Mouse (Mus musculus): Measurements from ENCODE around the gene Nme2. TPM values are rescaled to one million over a fixed set of nuclear protein-coding genes. Genes with fewer than 3 reads are reported as not detected.
A peak's percentile ranks its signal among the peaks of the same experiment; 100 is the strongest.

Gene Nme2
- polyA plus RNA-seq, 1 experiment from 2014 or later = 124 TPM

DNA sequence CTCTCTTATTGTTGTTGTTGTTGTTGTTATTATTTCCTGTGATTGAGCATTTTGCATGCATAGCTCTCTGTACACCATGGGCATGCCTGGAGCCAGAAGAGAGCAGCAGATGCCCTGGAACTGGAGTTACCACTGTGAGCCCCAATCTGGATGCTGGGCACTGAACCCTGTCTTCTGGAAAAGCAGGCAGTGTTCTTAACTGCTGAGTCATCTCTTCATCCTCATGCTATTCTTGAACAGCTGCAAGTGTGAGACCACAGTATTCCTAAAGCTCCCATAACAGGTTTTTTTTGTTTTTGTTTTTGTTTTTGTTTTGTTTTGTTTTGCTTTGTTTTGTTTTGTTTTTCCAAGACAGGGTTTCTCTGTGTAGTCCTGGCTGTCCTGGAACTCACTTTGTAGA lies 30.2 kb upstream of the Nme2 start:
- no peaks in the 10 kb centered on the region for H3K36me3 ChIP-seq
- no peak overlapping the region for H3K9ac ChIP-seq
- no peaks in the 10 kb centered on the region for H3K27me3 ChIP-seq
- no peaks in the 10 kb centered on the region for H3K9me3 ChIP-seq (replicated peaks)
- ATAC-seq (ENCODE audit: low FRiP score) = no peak
- no peak overlapping the region for H3K4me3 ChIP-seq
- H3K4me2 ChIP-seq (replicated peaks) = no peak overlapping the region
- no peaks in the 10 kb centered on the region for H3K4me1 ChIP-seq
- no peak overlapping the region for H3K27ac ChIP-seq

- no peak for ATAC-seq (ENCODE audit: low FRiP score)
- H3K9ac ChIP-seq = no peak overlapping the region
- H3K4me1 ChIP-seq = no peaks in the 10 kb centered on the region
- WGBS = 91% methylated on average over 5 of the region's 5 CpGs
- no peaks in the 10 kb centered on the region for H3K9me3 ChIP-seq (replicated peaks)
- no peak overlapping the region for H3K4me2 ChIP-seq (replicated peaks)
- no peaks in the 10 kb centered on the region for H3K27me3 ChIP-seq
- H3K36me3 ChIP-seq = no peaks in the 10 kb centered on the region
- H3K4me3 ChIP-seq = no peak overlapping the region
- H3K27ac ChIP-seq = no peak overlapping the region
These were observed 29.2 kb upstream of the Nme2 start for GRCm38 (mm10) chr11:93985265-93985664.

- Histone ChIP-seq H3K4me1 (no peaks in the 10 kb centered on the region), H3K4me3 (no peak overlapping the region), H3K4me2 (replicated peaks) (no peak overlapping the region), H3K27ac (no peak overlapping the region), H3K36me3 (no peaks in the 10 kb centered on the region), H3K9ac (no peak overlapping the region), H3K9me3 (replicated peaks) (no peaks in the 10 kb centered on the region), H3K27me3 (no peaks in the 10 kb centered on the region)
- 90% methylated on average over 3 of the region's 3 CpGs for WGBS
- ATAC-seq (ENCODE audit: low FRiP score) = no peak
These were observed 28.6 kb upstream of the Nme2 start for GRCm38 (mm10) chr11:93984619-93985018.

DNA sequence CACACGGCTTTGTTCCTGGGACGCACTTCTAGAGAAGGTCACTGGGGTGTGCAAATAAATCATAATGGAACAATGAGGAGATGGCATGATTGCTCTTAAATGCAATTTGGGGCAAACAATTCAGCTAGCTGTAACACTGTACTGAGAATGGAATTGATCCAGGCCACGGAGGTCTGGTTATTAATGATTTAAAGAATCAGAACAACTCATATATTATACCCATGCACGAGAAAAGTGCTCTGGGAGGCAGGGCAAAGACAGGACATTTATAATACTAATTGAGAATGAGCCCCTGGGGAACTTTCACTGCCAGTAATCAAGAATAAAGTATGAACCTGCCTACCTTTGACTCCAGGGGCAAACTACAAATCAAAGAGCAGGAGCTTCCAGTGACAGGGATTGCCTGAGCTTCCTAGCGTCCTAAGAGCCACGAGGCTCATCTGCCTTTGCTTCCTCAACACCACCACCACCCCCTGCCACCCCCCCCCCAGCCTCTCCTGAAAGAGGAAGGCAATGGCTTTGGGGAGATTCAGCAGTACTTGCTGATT lies 23.5 kb upstream of the Nme2 start:
- ATAC-seq (ENCODE audit: low FRiP score) = no peak
- 39% methylated on average over 6 of the region's 6 CpGs for WGBS
- Histone ChIP-seq H3K9me3 (replicated peaks) (no peaks in the 10 kb centered on the region), H3K9ac (no peak overlapping the region), H3K4me1 (no peaks in the 10 kb centered on the region), H3K27ac (no peak overlapping the region), H3K36me3 (no peaks in the 10 kb centered on the region), H3K27me3 (no peaks in the 10 kb centered on the region), H3K4me3 (no peak overlapping the region), H3K4me2 (replicated peaks) (no peak overlapping the region)

DNA sequence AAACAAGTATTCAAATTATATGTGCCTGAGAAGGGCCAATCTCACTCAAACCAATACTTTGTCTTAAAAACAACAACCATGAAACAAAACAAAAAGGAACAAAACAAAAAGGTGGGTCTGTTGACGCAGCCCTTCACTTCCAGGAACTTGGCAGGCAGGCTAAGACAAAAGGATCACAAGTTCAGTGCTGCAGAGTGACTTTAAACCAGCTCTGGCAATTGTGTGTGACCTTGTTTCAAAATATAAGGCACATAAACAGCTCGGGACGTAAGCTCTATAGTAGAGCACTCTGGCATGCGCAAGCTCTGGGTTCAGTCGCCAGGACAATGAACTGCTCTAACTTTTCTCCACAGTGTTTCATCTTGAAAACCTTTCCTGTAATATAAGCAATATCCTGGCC lies 16.9 kb upstream of the Nme2 start:
- Histone ChIP-seq H3K27me3 (no peaks in the 10 kb centered on the region), H3K4me2 (replicated peaks) (no peak overlapping the region), H3K36me3 (no peaks in the 10 kb centered on the region), H3K4me1 (peaks cover 9% of the 10 kb centered on the region), H3K9me3 (replicated peaks) (no peaks in the 10 kb centered on the region), H3K4me3 (no peak overlapping the region), H3K9ac (no peak overlapping the region), H3K27ac (no peak overlapping the region)
- ATAC-seq (ENCODE audit: low FRiP score) = no peak
- WGBS = 85% methylated on average over 5 of the region's 5 CpGs

DNA sequence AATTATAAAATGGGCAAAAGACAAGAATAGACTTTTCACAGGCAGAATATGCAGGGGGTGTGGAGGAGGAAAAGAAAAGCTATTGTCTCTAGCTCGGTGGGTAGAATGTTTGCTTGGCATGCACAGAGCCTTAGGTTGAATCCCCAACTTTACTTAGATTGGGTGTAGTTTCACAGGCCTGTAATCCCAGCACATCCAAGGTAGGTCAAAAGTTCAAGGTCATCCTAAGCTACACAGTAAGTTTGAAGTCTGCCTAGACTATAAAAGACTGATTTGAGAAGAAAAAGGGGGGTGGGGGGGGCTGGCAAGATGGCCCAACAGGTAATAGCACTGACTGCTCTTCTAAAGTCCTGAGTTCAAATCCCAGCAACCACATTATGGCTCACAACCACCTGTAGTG lies 13.7 kb upstream of the Nme2 start:
- no peak overlapping the region for H3K9ac ChIP-seq
- H3K27ac ChIP-seq = no peak overlapping the region
- H3K4me2 ChIP-seq (replicated peaks) = no peak overlapping the region
- no peak overlapping the region for H3K4me3 ChIP-seq
- no peak for ATAC-seq (ENCODE audit: low FRiP score)
- H3K9me3 ChIP-seq (replicated peaks) = no peaks in the 10 kb centered on the region
- peaks cover 10% of the 10 kb centered on the region for H3K36me3 ChIP-seq
- no peaks in the 10 kb centered on the region for H3K27me3 ChIP-seq
- H3K4me1 ChIP-seq = peaks cover 17% of the 10 kb centered on the region
- 65% methylated on average over 1 of the region's 1 CpGs for WGBS

DNA sequence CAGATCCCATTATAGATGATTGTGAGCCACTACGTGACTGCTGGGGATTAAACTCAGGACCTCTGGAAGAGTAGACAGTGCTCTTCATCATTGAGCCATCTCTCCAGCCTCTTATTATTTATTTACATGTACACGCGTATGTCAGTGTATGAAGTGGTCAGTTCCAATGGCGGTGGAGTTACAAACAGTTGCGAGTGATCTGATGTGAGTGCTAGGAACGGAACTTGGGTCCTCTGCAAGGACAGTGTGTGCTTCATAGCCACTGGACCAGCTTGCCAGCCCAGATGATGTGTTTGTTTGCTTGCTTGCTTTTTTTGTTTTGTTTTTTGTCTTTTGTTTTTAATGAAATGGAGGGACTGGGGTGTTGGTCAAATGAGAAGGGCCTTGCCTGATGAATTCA lies 13.1 kb upstream of the Nme2 start:
- no peak for ATAC-seq (ENCODE audit: low FRiP score)
- Histone ChIP-seq H3K27me3 (no peaks in the 10 kb centered on the region), H3K27ac (no peak overlapping the region), H3K4me1 (peaks cover 17% of the 10 kb centered on the region), H3K4me3 (no peak overlapping the region), H3K9ac (no peak overlapping the region), H3K36me3 (peaks cover 16% of the 10 kb centered on the region), H3K4me2 (replicated peaks) (peak overlapping the region; percentile 64), H3K9me3 (replicated peaks) (no peaks in the 10 kb centered on the region)
- 93% methylated on average over 6 of the region's 6 CpGs for WGBS

DNA sequence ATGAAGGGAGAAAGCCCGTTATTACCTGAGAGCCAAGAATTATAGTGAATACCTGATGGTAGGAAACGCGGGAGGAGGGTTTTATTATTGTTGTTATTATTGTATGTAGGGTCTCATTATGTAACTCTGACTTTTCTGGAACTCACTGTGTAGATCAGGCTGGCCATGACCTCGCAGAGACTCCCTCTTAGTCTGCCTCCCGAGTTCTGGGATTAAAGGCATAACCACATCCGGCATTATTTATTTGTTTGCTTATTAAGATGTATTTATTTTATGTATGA lies 12.7 kb upstream of the Nme2 start:
- H3K9me3 ChIP-seq (replicated peaks) = no peaks in the 10 kb centered on the region
- no peaks in the 10 kb centered on the region for H3K27me3 ChIP-seq
- peak overlapping the region; percentile 60 for H3K27ac ChIP-seq
- H3K4me1 ChIP-seq = peaks cover 17% of the 10 kb centered on the region
- 0 out of 2 replicates have a peak overlapping the region, but pooled peaks have one; percentile 15 for H3K9ac ChIP-seq
- ATAC-seq (ENCODE audit: low FRiP score) = no peak
- H3K4me2 ChIP-seq (replicated peaks) = peak overlapping the region; percentile 64
- WGBS = 42% methylated on average over 6 of the region's 6 CpGs
- peak overlapping the region; percentile 70 for H3K4me3 ChIP-seq
- H3K36me3 ChIP-seq = peaks cover 20% of the 10 kb centered on the region

- peak within 1 kb of the TSS; percentile 66 for H3K9ac ChIP-seq
- H3K4me2 ChIP-seq (replicated peaks) = peak within 1 kb of the TSS; percentile 64
- no peaks in the 10 kb centered on the region for H3K9me3 ChIP-seq (replicated peaks)
- whole genome bisulfite sequencing = under 1% methylated on average over 40 of the region's 40 CpGs
- peak; percentile 94 for ATAC-seq (ENCODE audit: low FRiP score)
- H3K4me1 ChIP-seq = peaks cover 17% of the 10 kb centered on the region
- H3K27ac ChIP-seq = peak within 1 kb of the TSS; percentile 79
- H3K27me3 ChIP-seq = no peaks in the 10 kb centered on the region
- H3K4me3 ChIP-seq = peak within 1 kb of the TSS; percentile 70
- H3K36me3 ChIP-seq = peaks cover 25% of the 10 kb centered on the region
These were observed 12.2 kb upstream of the Nme2 start, which contains the start of the genes Gm20390 and Nme1 for GRCm38 (mm10) chr11:93968005-93968847. Gene Gm20390, minus strand, starts transcription at chr11:93968293. Gene Nme1, minus strand, starts transcription at chr11:93968521.

- peak overlapping the region; percentile 66 for H3K9ac ChIP-seq
- H3K9me3 ChIP-seq (replicated peaks) = no peaks in the 10 kb centered on the region
- peak; percentile 1; the same call in 1 of the 2 replicates for ATAC-seq (ENCODE audit: low FRiP score)
- H3K27ac ChIP-seq = peak overlapping the region; percentile 79
- H3K36me3 ChIP-seq = peaks cover 33% of the 10 kb centered on the region
- peak overlapping the region; percentile 70 for H3K4me3 ChIP-seq
- 7% methylated on average over 11 of the region's 11 CpGs for WGBS
- H3K4me1 ChIP-seq = peaks cover 17% of the 10 kb centered on the region
- H3K4me2 ChIP-seq (replicated peaks) = peak overlapping the region; percentile 64
- no peaks in the 10 kb centered on the region for H3K27me3 ChIP-seq
These were observed 11.3 kb upstream of the Nme2 start for GRCm38 (mm10) chr11:93967381-93967780.

- Histone ChIP-seq H3K27ac (no peak overlapping the region), H3K4me2 (replicated peaks) (no peak overlapping the region), H3K4me1 (peaks cover 17% of the 10 kb centered on the region), H3K9me3 (replicated peaks) (no peaks in the 10 kb centered on the region), H3K36me3 (peaks cover 52% of the 10 kb centered on the region), H3K27me3 (no peaks in the 10 kb centered on the region), H3K4me3 (no peak overlapping the region), H3K9ac (no peak overlapping the region)
- ATAC-seq (ENCODE audit: low FRiP score) = no peak
- 97% methylated on average over 6 of the region's 6 CpGs for WGBS
These were observed 9.3 kb upstream of the Nme2 start for GRCm38 (mm10) chr11:93965391-93965790.

- Histone ChIP-seq H3K27ac (no peak overlapping the region), H3K27me3 (no peaks in the 10 kb centered on the region), H3K9me3 (replicated peaks) (no peaks in the 10 kb centered on the region), H3K4me1 (peaks cover 8% of the 10 kb centered on the region), H3K4me3 (no peak overlapping the region), H3K4me2 (replicated peaks) (no peak overlapping the region), H3K36me3 (peaks cover 74% of the 10 kb centered on the region), H3K9ac (no peak overlapping the region)
- ATAC-seq (ENCODE audit: low FRiP score) = no peak
- WGBS = 69% methylated on average over 4 of the region's 4 CpGs
These were observed 7.0 kb upstream of the Nme2 start for GRCm38 (mm10) chr11:93963013-93963412.

DNA sequence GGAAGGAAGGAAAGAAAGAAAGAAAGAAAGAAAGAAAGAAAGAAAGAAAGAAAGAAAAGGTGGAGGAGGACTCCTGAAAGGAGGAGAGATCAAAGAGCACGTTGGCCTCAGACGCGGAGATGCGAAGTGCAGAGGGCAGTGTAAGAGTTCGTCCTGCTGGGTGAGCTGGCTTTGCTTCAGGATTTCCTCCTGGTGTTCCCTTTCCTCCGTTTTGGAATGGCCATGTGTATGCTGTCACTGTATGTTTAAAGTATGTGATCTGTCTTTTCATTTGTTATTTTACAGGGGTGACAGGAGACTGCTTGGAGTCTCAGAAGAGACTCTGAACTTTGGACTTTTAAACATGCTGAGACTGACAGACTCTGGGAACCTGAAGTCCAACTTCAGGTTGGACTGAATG lies 5.4 kb upstream of the Nme2 start:
- H3K4me2 ChIP-seq (replicated peaks) = no peak overlapping the region
- 92% methylated on average over 6 of the region's 6 CpGs for WGBS
- ATAC-seq (ENCODE audit: low FRiP score) = no peak
- H3K9ac ChIP-seq = no peak overlapping the region
- peaks cover 3% of the 10 kb centered on the region for H3K4me1 ChIP-seq
- no peaks in the 10 kb centered on the region for H3K9me3 ChIP-seq (replicated peaks)
- H3K4me3 ChIP-seq = no peak overlapping the region
- no peaks in the 10 kb centered on the region for H3K27me3 ChIP-seq
- H3K27ac ChIP-seq = no peak overlapping the region
- peaks cover 80% of the 10 kb centered on the region for H3K36me3 ChIP-seq

Measured in hindbrain, embryonic 12.5 days (tissue).